ENCODE assay signal across 20 mouse cellular contexts in the genomic region with DNA sequence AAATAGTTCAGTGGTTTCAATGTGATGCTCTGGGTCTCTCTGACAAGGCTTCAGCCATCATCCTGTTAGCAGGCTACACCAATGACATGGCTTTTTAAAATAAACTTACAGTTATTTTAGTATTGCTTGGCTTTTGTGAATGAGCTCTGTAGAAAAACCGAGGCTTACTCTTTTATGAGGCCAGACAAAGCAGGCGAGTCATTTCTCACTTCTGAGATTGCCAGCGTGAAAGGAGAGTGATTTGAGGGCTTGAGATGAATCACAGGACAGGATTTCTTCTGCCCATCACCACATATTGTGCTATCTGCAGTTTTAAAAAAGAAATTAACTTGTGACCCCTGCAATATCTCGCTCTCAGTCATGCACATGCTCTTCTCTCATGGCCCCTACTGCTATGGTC.
"Had no signal": no experiment of that assay in that cellular context is flagged by ENCODE, and none has a peak within 500 bp of the region (broad histone marks: within the 10 kb centered on the region; RNA-seq: fewer than 3 reads in every experiment).

No protein-coding gene starts in this region.

- DNase-seq: gastrocnemius, postnatal 14 days; gastrocnemius, postnatal 36 days; heart, adult 11 months; heart, adult 2 months; heart, postnatal 14 days; heart, postnatal 36 days; kidney, adult 18-20 months; kidney, adult 8-10 months; kidney, postnatal 10 days; kidney, postnatal 25 days; kidney, postnatal 4 days; layer of hippocampus, adult 9-11 months; layer of hippocampus, postnatal 36 days; left cerebral cortex, postnatal 4 days; liver; liver, embryonic 13.5 days had no signal

- ATAC-seq: hindbrain, postnatal 0 days; inflammation-experienced regulatory T-cells, adult 6 months; intestine, embryonic 15.5 days; intestine, postnatal 0 days had no signal
